Mouse (Mus musculus) adrenal gland, postnatal 36 days (tissue): ENCODE measurements at regions not wholly inside any gene's neighbourhood (a gene's known extent, or its start where the extent isn't known, plus 50 kb on each side); places are given as distances from the start of the nearest gene placed in this dataset.
"Not testable (repeated sequence)": the region's sequence is repeated elsewhere in the genome, so short reads cannot be mapped to it uniquely, and the experiment has no call there.

Source experiments
- DNase-seq, 2 experiments: peaks; one replicate each; pipeline ENCODE4 v3.0.0; 2021; ENCODE audit warnings: mixed read lengths in 1 of 2

DNA sequence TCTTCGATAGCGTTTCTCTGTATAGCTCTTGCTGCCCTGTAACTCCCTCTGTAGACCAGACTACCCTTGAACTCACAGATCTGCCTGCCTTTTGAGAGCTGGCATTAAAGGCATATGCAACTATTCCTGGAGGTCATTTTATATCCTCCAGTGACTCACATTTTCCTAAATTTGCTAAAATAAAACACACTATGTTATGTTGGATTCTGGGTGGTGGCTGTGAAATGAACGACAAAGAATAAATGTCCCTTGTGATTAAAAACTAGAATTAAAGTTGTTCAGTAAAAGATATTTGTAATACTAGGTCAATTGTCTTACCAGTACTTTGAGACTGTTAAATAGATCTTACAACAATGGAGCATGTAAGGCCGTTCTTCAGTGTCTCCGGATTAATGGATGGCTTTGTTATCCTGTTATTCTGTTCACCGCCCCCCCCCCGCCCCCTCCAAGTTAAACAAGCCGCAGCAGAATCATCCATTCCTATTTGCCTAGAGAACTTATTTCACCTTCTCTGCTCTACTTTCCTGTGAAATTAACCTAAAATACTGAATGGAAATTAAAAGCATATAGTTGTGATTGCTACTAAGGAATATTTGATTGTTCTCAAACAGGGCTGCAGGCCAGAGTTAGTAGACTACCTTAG lies 240.4 kb downstream of the Mef2c start:
- DNase-seq = no peak

GRCm38 (mm10) chr13:83744981-83745555 lies 241.2 kb downstream of the Mef2c start:
- peak; percentile 42 to 53 for DNase-seq

GRCm38 (mm10) chr13:83745961-83746360 lies 242.1 kb downstream of the Mef2c start:
- no peak for DNase-seq

- no peak for DNase-seq
Measured at GRCm38 (mm10) chr13:83747671-83748070, 243.8 kb downstream of the Mef2c start.

- no peak for DNase-seq
Measured at GRCm38 (mm10) chr13:83749376-83750150, 245.7 kb downstream of the Mef2c start.

DNA sequence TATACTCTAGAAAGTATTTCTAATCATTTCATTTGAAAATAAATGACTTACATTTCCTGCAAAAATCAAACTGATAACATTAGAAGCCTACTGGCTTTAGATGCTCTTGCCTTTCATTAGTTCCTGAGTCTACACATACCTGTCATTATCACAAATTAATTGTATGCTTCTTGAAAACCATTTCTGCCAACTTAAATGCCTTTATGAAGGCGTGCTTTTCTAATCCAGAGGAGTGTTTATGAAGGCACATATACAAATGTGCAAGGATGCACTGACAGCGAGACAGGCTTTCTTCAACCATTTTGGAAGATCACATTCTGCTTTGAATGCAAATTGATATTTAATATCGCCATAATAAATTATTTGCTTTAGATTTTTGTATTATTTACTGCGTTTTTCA lies 246.6 kb downstream of the Mef2c start:
- no peak for DNase-seq

DNA sequence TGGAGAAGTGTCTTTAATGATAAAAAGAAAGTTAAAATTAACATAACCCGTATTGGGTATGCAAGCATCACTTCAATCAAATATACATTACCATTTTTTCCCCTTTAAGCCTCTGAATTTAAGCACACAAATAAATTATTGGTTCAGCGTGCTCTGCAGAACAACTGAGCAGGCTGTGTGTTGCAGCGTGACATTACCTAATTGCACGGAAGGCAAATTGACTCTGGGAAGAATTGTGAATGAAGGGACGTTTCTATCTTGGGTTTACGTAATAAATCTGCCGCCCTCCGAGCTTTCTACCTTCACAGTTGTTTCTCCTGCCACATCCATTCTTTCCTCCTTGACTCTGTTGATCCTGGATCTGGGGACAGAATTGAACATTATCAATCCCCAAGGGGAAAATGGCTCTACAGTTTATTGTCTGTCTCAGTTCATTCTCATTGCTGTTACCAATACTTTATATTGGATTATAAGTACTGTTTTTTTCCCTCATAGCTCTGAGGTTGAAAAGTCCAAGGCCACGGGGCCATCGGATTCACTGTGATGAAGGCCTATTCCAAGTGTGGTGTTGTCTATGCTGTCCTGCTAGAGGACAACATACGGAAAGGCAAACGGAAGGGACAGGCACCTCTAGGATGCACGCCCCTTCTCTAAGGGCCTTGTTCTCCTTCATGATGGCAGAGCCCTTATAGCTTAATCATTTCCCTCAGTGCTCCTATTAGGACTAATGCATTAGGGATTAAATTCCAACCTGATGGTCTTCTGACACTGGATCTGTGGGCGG lies 256.7 kb downstream of the Mef2c start:
- DNase-seq = no peak

DNA sequence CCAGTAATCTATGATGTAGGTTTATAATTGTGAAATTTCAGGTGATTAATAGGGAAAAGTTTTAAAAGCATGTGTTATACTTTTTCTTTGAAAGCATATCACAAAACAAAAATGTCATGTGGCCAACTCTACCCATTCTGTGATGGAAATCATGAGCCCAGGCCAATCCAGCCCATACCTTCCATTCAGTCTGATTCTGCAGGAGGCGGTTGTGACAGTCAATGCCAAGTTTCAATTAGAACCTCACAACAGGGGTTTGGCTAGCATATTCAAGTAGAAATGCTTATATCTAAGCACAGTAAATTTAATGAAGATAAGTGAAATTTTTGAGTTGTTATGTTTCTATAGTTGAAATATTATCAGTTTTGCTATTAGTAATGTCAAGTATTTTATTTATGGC lies 258.6 kb downstream of the Mef2c start:
- no peak for DNase-seq

GRCm38 (mm10) chr13:83763288-83763687 lies 259.5 kb downstream of the Mef2c start:
- DNase-seq = not testable (repeated sequence)

DNA sequence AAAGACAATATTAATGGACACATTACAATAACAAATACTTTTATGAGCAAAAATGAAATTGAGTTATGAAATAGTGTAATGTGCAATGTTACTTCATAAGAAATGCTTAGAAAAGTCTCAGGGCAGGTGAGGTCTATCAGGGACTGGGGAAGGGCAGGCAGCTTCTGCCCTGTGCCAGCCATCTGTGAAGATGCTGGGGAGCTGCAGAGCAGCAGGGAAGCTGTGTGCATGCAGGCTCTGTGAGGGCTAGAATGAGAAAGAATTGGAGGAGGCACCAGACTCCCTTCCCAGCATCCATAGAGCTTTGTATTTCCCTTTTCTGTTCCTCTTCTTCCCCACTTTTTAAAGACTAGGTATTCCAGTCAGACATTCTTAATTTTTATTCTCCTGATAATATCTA lies 281.8 kb downstream of the Mef2c start:
- no peak for DNase-seq

- DNase-seq = no peak
Measured at GRCm38 (mm10) chr13:83809535-83809934, 305.7 kb downstream of the Mef2c start.

DNA sequence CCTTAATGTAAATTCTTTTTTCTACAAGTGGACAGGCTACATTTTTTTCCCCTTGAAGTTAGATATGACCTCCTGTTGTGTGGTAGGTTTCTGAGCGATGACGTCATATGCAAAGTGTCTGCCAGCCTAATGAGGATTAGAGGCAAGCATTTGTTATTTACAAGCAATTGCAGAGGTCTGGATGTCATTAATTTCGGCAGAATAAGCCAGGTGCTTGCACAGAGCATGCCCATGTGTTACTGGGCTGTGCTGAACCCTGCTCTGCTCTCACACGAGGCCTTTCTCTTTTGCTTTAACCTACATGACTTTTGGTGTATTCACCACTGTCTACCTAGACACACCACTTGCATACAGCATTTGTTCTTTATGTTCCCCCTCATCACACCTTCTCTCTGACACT lies 316.5 kb downstream of the Mef2c start:
- no peak for DNase-seq

- no peak for DNase-seq
Measured at GRCm38 (mm10) chr13:83820721-83821120, 316.9 kb downstream of the Mef2c start.

DNA sequence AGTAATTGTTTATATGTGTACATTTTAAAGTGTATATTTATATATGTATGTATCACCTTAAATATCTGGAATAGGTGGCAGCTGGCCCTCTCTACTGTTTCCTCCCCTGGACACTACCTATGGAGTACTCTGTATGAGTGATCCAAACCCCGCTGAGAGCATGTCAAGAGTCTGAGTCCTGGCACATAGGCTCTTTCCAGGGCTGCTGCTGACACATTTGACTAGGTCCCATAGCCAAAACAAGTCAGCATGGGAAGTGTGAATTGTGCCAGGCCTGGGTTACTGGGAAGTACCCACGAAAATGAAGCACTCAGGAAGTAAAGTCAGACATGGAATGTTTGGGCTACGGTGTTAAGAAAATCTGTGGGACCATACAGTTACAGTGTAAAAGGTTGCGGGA lies 321.1 kb downstream of the Mef2c start:
- DNase-seq = no peak

DNA sequence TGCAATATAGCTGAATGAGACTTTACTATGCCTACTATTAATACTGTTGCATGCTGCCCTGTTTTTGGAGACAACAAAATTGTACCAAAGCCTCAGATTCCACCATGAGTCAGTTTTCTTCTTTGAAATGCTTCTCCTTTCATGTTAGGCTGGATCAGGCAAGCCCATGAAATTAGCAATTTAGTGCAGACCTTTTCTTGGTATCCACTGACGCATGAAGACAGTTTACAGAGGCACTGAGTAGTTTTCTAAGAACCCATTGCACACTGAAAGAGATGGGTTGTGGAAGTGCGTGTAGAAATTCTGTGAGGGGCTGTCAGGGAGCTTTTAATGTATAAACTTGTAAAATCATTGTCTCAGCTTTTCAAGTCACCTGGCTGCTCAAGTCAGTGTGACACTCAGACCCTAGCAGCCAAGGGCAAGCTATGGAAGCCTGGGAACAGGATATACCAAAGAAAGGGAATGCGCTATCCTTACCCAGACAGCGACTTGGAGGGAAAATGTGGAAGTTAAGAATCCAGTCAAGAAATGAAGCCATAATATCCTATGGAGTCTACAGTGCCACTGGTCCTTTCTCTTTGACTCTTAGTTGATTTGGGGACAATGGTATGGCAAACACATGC lies 323.1 kb downstream of the Mef2c start:
- no peak for DNase-seq

- DNase-seq = no peak
Measured at GRCm38 (mm10) chr13:83865932-83866685, 356.0 kb upstream of the Tmem161b start.

- DNase-seq = no peak
Measured at GRCm38 (mm10) chr13:83867211-83867610, 354.9 kb upstream of the Tmem161b start.

DNA sequence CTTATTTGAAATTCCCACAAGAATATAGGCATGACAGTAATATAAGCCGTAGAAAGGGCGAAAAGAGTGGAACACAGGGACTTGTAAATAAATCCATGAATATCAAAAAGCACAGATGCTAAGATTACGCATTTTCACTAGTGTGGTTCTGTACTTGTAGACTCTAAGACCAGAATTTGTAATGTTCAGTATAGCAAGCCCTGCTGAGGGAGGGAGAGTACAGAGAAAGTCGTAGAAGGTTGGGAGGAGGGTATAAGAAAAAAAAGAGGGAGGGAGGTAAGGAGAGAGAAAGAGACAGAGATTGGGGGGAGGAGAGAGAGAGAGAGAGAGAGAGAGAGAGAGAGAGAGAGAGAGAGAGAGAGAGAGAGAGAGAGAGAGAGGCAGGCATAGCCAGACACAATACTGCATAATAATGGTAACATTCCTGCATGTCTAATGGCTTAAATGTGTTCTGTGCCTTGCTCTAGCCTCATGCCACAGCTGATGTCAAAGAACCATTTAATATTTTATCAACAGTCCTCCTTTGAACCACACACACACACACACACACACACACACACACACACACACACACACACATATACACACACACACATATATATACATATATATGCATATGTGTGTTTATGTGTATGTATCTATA lies 354.1 kb upstream of the Tmem161b start:
- DNase-seq = no peak

- no peak for DNase-seq
Measured at GRCm38 (mm10) chr13:83868922-83869321, 353.2 kb upstream of the Tmem161b start.

DNA sequence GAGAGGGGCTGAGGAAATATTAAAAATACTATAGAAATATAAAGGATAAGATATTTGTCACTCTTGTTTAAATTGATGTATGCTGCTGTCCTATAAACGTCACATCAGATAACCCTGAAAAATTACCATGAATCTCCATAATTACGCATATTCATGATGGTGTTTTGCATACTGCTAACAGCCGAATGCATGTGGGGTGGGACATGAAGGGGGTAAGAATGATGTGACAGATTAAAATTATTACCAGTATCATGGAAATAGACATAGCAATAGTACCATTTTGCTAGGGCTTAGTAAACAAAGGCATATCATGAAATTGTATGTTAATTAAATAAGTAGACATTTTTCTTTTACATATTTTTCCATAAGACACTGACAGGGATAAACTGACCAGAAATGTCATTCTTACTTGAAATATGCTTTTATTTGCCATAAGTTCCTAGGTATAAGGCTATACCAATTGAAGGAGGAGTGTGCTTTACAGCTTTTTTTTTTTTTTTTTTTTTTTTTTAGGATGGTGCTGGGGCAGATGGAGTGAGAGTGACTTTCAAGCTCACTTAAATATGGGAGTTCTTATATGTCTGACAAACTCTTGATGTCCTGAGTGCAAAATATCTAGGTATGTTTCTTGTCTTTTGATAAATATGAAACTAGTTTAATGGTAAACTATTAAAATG lies 349.8 kb upstream of the Tmem161b start:
- no peak for DNase-seq
